Mouse (Mus musculus) liver, embryonic 12.5 days (tissue): ENCODE measurements around the gene Luc7l. TPM values are rescaled to one million over a fixed set of nuclear protein-coding genes. Genes with fewer than 3 reads are reported as not detected.

Experiments
- ATAC-seq: fragments of 200-750 bp; cut with Nextera tagmentation; 2 replicates; pipeline ENCODE4 v1.8.0; 2017; ENCODE audit warnings: moderate number of reproducible peaks, mild to moderate bottlenecking, moderate library complexity
- H3K27ac ChIP-seq: fragments of 300-500 bp; sonication (generic); 2 replicates; pipeline ENCODE4 v1.5.1; 2016; ENCODE audit warnings: mild to moderate bottlenecking
- H3K27me3 ChIP-seq: fragments of 300-500 bp; sonication (generic); replicated peaks from 2 replicates; pipeline ENCODE4 v1.6.1; 2016; ENCODE audit warnings: mild to moderate bottlenecking, moderate library complexity
- H3K36me3 ChIP-seq: fragments of 300-500 bp; sonication (generic); 2 replicates; pipeline ENCODE4 v1.6.1; 2016; ENCODE audit warnings: mild to moderate bottlenecking, moderate library complexity
- H3K4me1 ChIP-seq: fragments of 300-500 bp; sonication (generic); 2 replicates; pipeline ENCODE4 v1.6.1; 2016
- H3K4me2 ChIP-seq: fragments of 300-500 bp; sonication (generic); 2 replicates; pipeline ENCODE4 v1.6.1; 2016; ENCODE audit warnings: mild to moderate bottlenecking, moderate library complexity
- H3K4me3 ChIP-seq: fragments of 300-500 bp; sonication (generic); 2 replicates; pipeline ENCODE4 v1.5.1; 2016; ENCODE audit warnings: mild to moderate bottlenecking, moderate library complexity
- H3K9ac ChIP-seq: fragments of 300-500 bp; sonication (generic); 2 replicates; pipeline ENCODE4 v1.6.1; 2016; ENCODE audit warnings: mild to moderate bottlenecking, moderate library complexity
- H3K9me3 ChIP-seq: fragments of 300-500 bp; sonication (generic); replicated peaks from 2 replicates; pipeline ENCODE4 v1.6.1; 2016; ENCODE audit warnings: mild to moderate bottlenecking, moderate library complexity
- WGBS: fragments of 180-500 bp; shearing (Covaris S2); methylation state at CpG from one replicate; pipeline ENCODE4 v1.1.7; 2016; ENCODE audit not compliant: insufficient replicate concordance; 5-methylcytosine and 5-hydroxymethylcytosine counted together
- polyA plus RNA-seq: library from polyadenylated mRNA; unstranded; fragments of >200 nt; fragmentation: Nextera tagmentation; extraction: Ambion mirVana; gene quantifications from 2 replicates; pipeline ENCODE4 v1.2.1, GENCODE M21; 2016

Luc7l gene
- polyA plus RNA-seq, 1 experiment from 2014 or later = 62.6 TPM

DNA sequence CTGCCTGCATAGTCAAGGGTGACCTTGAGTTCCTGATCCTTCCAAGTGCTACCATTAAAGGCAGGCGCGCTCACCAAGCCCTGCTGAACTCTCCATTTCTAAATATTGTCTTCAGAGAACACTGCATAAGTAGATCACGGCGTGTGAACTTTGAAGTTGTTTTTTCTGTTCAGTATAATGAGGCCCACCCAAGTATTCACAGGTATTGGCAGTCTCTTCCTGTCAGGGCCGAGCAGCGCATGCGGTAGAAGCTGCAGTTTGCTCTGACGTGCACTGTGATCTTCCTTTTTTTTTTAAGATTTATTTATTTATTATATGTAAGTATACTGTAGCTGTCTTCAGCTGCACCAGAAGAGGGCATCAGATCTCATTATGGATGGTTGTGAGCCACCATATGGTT lies 18.3 kb upstream of the Luc7l start:
- no peak for ATAC-seq
- WGBS = 78% methylated on average over 8 of the region's 8 CpGs
- Histone ChIP-seq H3K36me3 (0 out of 2 replicates have a peak, but pooled peaks cover 3% of the 10 kb centered on the region), H3K9ac (no peak overlapping the region), H3K4me1 (peaks cover 37% of the 10 kb centered on the region), H3K27me3 (no peaks in the 10 kb centered on the region), H3K4me3 (no peak overlapping the region), H3K9me3 (no peaks in the 10 kb centered on the region), H3K4me2 (no peak overlapping the region), H3K27ac (no peak overlapping the region)

DNA sequence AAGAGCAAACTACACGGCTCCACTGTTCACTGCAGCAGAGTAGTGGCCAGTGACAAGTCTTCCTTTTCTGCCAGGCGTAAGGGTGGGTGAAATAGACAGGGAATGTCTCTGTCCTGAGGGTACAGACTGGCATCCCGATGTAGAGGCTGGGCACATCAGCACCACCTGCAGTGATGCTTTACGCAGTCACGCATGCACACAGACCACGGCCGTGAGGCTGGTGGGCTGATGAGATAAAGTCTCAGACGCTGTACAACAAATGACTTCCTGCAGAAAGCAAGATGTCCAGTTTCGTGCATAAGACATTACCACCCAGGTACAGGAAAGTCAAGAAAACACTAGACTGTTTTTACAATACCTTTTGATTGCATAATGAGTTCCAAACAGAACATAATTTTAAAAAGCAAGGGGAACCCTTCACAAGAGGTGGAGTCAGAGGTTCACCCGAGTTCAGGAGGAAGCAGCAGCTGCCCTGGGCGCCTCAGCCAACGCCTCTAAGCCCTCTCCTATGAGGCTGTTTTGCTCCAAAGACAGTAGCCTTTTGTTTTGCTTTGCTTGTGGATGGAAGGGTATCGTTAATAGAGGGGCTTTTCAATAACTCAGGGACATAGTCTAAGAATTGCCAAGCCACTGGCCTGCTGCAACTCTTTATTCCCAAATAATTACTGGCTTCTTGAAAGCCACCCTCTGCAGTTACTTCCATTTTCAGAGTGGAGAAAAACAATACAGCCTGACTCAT lies 17.4 kb upstream of the Luc7l start:
- H3K36me3 ChIP-seq = 0 out of 2 replicates have a peak, but pooled peaks cover 3% of the 10 kb centered on the region
- H3K4me3 ChIP-seq = no peak overlapping the region
- no peaks in the 10 kb centered on the region for H3K27me3 ChIP-seq
- no peaks in the 10 kb centered on the region for H3K9me3 ChIP-seq
- 41% methylated on average over 13 of the region's 13 CpGs for WGBS
- ATAC-seq = no peak
- no peak overlapping the region for H3K9ac ChIP-seq
- H3K27ac ChIP-seq = no peak overlapping the region
- H3K4me1 ChIP-seq = peaks cover 46% of the 10 kb centered on the region
- H3K4me2 ChIP-seq = no peak overlapping the region

DNA sequence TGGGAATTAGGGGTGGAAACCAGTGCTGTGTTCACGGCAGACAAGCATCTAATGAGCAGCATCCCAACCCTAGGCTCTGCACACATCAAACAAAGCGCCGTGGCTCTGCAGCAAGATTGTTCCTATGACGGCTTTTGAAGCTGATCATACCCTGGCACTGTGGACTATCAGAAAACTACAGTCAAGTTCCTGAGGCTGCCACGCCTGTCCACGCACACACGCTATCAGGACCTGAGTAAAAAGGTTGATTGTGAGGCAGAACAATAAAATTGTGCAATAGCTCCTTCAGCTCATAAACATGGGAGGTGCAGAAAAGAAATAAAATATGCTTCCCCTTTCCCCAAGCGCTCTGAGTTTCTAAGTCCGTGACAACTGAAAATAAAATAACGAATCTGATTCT lies 15.0 kb upstream of the Luc7l start:
- H3K27me3 ChIP-seq = no peaks in the 10 kb centered on the region
- peak; percentile 40 for ATAC-seq
- H3K27ac ChIP-seq = no peak overlapping the region
- 0 out of 2 replicates have a peak, but pooled peaks cover 2% of the 10 kb centered on the region for H3K36me3 ChIP-seq
- H3K4me2 ChIP-seq = 0 out of 2 replicates have a peak overlapping the region, but pooled peaks have one; percentile 27
- no peak overlapping the region for H3K4me3 ChIP-seq
- H3K9ac ChIP-seq = no peak overlapping the region
- WGBS = 48% methylated on average over 10 of the region's 10 CpGs
- H3K4me1 ChIP-seq = peaks cover 67% of the 10 kb centered on the region
- no peaks in the 10 kb centered on the region for H3K9me3 ChIP-seq

DNA sequence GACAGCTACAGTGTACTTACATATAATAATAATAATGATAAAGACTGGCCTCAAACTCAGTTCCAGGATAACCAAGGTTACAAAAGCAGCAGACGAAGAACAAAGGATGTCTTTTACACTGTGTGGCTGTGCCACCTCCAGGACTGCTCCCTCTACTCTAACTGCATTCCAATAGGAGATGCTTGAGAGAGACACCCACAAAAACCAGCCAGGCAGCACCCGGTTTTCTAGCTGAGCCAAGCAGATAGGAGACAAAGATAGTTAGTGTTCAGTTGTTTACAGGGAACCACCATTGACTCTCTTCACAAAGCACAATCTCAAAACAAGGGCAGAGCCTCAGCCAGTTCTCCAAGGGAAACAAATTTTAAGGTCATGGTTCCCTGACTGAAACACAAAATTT lies 13.1 kb upstream of the Luc7l start:
- Histone ChIP-seq H3K4me2 (peak overlapping the region; percentile 24), H3K9ac (no peak overlapping the region), H3K27ac (peak overlapping the region; percentile 53), H3K9me3 (no peaks in the 10 kb centered on the region), H3K27me3 (no peaks in the 10 kb centered on the region), H3K4me3 (no peak overlapping the region), H3K4me1 (peaks cover 85% of the 10 kb centered on the region), H3K36me3 (no peaks in the 10 kb centered on the region)
- ATAC-seq = no peak
- 51% methylated on average over 2 of the region's 2 CpGs for WGBS

DNA sequence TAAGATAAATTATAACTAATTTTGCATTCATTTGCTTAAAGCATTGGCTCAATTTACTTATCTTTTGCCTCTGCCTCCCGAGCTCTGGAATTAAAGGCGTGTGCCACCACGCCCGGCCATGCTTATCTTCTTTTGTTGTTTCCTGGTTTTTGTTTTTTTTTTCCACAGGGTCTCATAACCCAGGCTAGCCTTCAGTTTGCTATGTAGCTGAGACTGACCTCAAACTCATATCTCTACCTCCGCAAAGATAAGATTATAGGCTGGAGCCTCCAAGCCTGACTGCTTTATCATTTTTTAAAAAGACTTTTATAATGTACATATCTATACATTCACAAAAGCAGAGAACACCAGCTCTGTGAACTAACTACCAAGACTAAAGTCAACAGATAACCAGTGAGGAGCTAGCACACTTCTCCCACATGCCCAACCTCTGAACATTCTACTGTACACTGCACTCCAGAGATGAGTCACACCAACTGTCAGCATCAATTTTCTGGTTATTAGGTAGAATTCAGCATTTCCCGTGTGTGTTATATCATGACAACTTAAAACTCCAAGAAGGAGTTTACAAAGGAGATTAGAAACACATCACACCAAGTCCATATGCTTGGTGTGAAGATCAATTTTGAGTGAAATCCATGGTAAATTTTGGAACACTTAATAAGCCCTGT lies 12.4 kb upstream of the Luc7l start:
- no peaks in the 10 kb centered on the region for H3K27me3 ChIP-seq
- peak overlapping the region; percentile 24 for H3K4me2 ChIP-seq
- peaks cover 81% of the 10 kb centered on the region for H3K4me1 ChIP-seq
- H3K9ac ChIP-seq = no peak overlapping the region
- H3K9me3 ChIP-seq = no peaks in the 10 kb centered on the region
- peak overlapping the region; percentile 53; the same call in 1 of the 2 replicates for H3K27ac ChIP-seq
- H3K4me3 ChIP-seq = no peak overlapping the region
- H3K36me3 ChIP-seq = no peaks in the 10 kb centered on the region
- ATAC-seq = no peak
- 18% methylated on average over 6 of the region's 6 CpGs for WGBS

DNA sequence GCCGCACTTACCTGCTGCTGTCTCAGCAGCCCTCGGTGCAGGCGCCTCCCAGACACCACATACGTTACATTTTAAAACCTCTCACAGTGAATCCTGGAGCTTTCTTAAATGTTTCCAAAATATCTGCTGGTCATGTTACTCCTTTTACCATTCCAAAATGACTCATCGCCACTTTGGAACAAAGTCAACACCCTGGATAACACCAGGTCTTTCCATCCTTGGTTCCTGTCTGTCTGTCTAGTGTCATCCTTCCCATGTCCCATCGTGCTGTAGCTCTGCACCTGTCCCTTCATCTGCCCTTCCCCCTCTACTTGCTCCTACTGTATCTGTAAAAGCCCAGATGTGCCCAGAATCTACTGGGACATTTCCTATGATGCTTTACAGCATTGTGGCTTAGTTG lies 11.7 kb upstream of the Luc7l start:
- Histone ChIP-seq H3K4me2 (0 out of 2 replicates have a peak overlapping the region, but pooled peaks have one; percentile 13), H3K27ac (peak overlapping the region; percentile 53), H3K36me3 (no peaks in the 10 kb centered on the region), H3K9ac (no peak overlapping the region), H3K4me3 (no peak overlapping the region), H3K27me3 (no peaks in the 10 kb centered on the region), H3K4me1 (peaks cover 73% of the 10 kb centered on the region), H3K9me3 (no peaks in the 10 kb centered on the region)
- WGBS = 61% methylated on average over 6 of the region's 6 CpGs
- ATAC-seq = no peak

DNA sequence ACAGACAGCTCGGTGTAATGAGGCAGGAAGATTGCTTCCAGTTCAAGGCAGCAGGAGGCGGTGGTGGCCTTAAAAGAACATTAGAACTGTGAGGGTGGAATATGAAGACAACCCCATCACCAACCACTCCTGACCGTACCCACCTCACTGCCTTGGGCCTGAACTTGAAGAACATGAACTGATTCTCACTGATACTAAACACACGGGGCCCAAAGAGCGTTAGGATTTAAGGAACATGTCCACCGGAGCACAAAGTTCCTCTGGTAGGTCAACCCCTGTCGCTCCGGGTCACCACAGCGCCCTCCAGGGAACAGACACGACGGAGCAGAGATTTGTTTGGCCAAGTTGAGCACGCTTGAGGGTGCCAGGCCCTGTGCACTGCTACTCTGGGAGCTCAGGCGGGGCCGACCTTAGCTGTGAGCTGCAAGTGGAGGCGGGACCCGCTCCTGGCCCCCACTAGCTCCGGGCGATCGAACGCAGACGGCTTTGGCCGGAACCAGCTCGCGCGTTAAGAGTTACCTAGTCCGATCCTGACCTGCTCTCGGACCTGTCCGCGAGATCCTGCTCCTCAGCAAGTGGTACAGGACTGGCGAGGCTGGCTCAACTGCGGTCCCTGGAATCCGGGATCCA lies 9.1 kb upstream of the Luc7l start:
- Histone ChIP-seq H3K4me2 (peak overlapping the region; percentile 97), H3K4me3 (peak overlapping the region; percentile 75), H3K27ac (peak overlapping the region; percentile 76), H3K9me3 (no peaks in the 10 kb centered on the region), H3K9ac (peak overlapping the region; percentile 70), H3K4me1 (peaks cover 55% of the 10 kb centered on the region), H3K36me3 (no peaks in the 10 kb centered on the region), H3K27me3 (0 out of 2 replicates have a peak, but pooled peaks cover 3% of the 10 kb centered on the region)
- ATAC-seq = peak; percentile 72
- under 1% methylated on average over 32 of the region's 32 CpGs for WGBS

DNA sequence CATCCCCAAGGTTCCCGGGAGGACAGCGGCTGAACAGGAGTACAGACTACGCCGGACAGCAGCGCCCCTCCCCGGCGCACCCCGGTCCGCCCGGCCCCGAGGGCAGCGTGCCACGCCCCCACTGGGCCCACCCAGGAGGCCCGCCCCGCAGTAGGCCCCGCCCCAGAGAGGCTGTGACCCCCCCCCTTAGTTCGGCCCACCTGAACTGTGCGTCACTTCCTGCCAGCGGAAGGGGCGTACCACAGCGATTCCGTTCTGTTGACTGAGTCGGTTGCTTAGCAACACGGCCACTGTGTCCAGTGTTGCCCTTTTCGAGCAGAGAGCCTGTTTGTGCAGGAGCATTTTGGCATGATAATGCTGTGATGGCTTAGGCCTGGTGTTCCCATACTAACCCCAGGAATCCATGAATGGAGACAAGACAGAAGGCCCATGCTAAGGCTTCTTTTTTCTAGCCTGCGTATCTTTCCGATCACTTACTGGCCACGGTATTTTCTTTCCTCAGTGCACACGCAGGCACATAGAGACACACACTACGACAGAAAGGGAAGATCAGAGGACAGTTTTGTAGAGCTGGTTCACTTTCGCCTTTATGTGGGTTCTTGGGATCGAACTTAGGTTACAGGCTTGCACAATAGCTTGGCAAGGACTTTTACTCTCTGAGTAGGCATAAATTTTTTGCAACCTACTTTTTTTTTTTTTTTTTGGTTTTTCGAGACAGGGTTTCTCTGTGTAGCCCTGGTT lies 8.4 kb upstream of the Luc7l start, which contains the start of gene Fam234a:
TSS of gene Fam234a (minus strand) at position 142 of the 741 bp plus-strand sequence.
- Histone ChIP-seq H3K36me3 (no peaks in the 10 kb centered on the region), H3K9ac (peak within 1 kb of the TSS; percentile 70), H3K27me3 (0 out of 2 replicates have a peak, but pooled peaks cover 3% of the 10 kb centered on the region), H3K4me1 (peaks cover 49% of the 10 kb centered on the region), H3K9me3 (no peaks in the 10 kb centered on the region), H3K4me3 (peak within 1 kb of the TSS; percentile 75), H3K27ac (peak within 1 kb of the TSS; percentile 76), H3K4me2 (peak within 1 kb of the TSS; percentile 97)
- ATAC-seq = peak; percentile 94
- 5% methylated on average over 33 of the region's 33 CpGs for WGBS

DNA sequence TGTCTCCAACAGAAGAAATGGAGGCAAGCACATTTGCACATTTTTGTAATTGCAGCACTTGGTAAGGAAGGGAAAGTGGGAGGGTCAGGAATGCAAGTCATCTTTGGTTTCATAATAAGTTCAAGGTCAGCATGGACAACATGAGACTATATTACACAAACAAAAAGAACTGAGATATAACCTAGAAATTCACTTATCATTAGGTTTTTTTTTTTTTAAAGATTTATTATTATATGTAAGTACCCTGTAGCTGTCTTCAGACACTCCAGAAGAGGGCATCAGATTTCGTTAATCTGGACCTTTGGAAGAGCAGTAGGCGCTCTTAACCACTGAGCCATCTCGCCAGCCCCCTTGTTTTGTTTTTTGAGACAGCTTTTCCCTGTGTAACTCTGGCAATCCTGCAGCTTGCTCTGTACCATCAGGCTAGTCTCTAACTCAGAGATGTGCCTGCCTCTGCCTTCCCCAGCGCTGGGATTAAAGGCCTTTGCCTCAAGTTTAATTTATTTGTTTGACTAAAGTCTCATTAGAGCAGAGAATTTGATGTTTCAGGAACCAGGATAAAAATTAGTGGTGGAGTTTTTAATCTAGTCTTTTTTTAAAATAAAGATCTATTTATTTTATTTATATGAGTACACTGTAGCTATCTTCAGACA lies 684 bp upstream of the Luc7l start:
- Histone ChIP-seq H3K36me3 (peaks cover 27% of the 10 kb centered on the region), H3K27me3 (0 out of 2 replicates have a peak, but pooled peaks cover 3% of the 10 kb centered on the region), H3K4me1 (peaks cover 28% of the 10 kb centered on the region), H3K4me3 (peak overlapping the region; percentile 98), H3K9me3 (no peaks in the 10 kb centered on the region), H3K27ac (peak overlapping the region; percentile 98), H3K9ac (peak overlapping the region; percentile 97), H3K4me2 (peak overlapping the region; percentile 85)
- WGBS = 52% methylated on average over 4 of the region's 4 CpGs
- no peak for ATAC-seq

DNA sequence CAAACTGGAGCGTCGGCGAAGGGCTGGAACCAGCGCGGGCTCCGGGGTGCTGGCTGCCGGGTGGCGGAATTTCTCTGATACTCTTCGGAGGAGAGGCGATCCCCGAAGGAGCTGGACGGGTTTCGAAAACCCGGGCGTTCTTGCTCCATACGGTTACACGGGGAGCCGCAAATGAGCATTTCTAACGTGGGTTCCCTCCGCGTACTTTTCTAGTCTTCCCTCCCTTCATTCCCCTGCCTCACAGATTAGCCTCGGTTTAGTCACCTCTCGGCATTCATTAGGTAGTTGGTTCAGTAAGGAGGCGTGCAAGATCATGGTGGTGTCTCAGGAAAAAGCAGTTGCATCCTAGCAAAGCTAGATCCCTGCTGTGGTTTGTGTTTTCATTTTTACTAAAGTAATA lies 703 bp downstream of the Luc7l start:
- ATAC-seq = no peak; the same call in 1 of the 2 replicates
- under 1% methylated on average over 24 of the region's 24 CpGs for WGBS
- peak overlapping the region; percentile 97 for H3K9ac ChIP-seq

DNA sequence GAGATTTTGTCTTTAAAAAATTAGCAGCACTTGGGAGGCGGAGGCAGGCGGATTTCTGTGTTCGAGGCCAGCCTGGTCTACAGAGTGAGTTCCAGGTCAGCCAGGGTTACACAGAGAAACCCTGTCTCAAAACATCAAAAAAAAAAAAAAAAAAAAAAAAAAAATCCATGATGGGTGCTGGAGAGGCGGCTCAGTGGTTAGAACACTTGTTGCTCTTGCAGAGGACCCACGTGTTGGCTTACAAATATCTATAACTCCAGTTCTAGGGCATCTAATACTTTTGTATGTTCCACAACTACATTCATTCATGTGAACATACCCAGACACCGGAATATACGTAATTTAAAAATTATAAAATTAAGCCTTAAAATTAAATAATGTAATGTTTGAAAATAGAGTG lies 2.6 kb downstream of the Luc7l start:
- peaks cover 60% of the 10 kb centered on the region for H3K36me3 ChIP-seq
- ATAC-seq = no peak
- WGBS = 81% methylated on average over 7 of the region's 7 CpGs
- no peak overlapping the region for H3K4me3 ChIP-seq
- H3K4me2 ChIP-seq = no peak overlapping the region
- H3K27me3 ChIP-seq = no peaks in the 10 kb centered on the region
- no peaks in the 10 kb centered on the region for H3K9me3 ChIP-seq
- no peak overlapping the region for H3K27ac ChIP-seq
- peaks cover 28% of the 10 kb centered on the region for H3K4me1 ChIP-seq
- no peak overlapping the region for H3K9ac ChIP-seq

More for the DNA sequence above, 703 bp downstream of the Luc7l start:
- H3K36me3 ChIP-seq = peaks cover 41% of the 10 kb centered on the region
- H3K4me3 ChIP-seq = peak overlapping the region; percentile 98
- H3K9me3 ChIP-seq = no peaks in the 10 kb centered on the region
- H3K4me2 ChIP-seq = peak overlapping the region; percentile 85
- H3K27ac ChIP-seq = peak overlapping the region; percentile 98
- H3K4me1 ChIP-seq = peaks cover 28% of the 10 kb centered on the region
- H3K27me3 ChIP-seq = no peaks in the 10 kb centered on the region
